Mouse (Mus musculus) ES-Bruce4 (cell line): ENCODE measurements around the gene Rab11fip4.

Experiments
- CTCF ChIP-seq: IDR thresholded peaks from one replicate; pipeline ENCODE4 v1.8.1; 2011; ENCODE audit warnings: low read depth, low read length
- EP300 ChIP-seq: IDR thresholded peaks from 2 replicates; pipeline ENCODE4 v1.6.1; 2011; ENCODE audit warnings: low read depth, low read length; ENCODE audit not compliant: insufficient read depth
- POLR2A ChIP-seq: IDR thresholded peaks from one replicate; pipeline ENCODE4 v1.8.1; 2011; ENCODE audit warnings: low read length; ENCODE audit not compliant: insufficient read depth

DNA sequence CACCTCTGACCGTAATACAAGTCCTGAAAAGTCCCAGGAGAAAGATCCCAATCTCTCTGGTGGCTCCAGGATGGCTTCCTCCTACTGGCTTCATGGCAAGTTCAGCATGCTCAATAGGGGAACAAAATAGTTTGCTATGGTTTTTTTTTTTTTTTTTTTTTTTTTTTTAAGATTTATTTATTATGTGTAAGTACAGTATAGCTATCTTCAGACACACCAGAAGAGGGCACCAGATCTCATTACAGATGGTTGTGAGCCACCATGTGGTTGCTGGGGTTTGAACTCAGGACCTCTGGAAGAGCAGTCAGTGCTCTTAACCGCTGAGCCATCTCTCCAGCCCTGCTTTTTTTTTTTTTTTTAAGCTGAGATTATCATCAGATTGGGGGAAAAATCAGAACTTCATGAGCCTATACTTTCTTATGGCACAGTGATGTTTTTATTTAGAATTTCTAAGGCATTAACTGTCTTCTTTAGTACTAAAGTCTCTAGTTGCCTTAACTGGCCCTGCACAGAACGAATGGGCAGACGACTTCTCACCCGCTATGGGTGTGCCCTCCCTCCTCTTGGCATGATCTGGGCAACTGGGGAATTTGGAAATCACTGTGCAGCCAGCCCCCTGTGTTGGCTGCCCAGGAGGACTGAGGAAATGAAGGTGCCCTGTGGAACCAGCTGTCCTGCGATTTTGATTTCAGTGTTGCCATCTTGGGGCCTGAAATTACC is 124.9 kb downstream of the Rab11fip4 start:
- TF ChIP-seq CTCF (no peak), EP300 (no peak), POLR2A (no peak)
